Mouse (Mus musculus) MEL (cell line): Measurements from ENCODE around the gene Ch25h.

ENCODE experiments used
- CTCF ChIP-seq, 3 experiments: IDR thresholded peaks in 2 of 3; conservative IDR thresholded peaks in 1 of 3; 2 replicates each; pipeline ENCODE4 v1.5.1; 2011 to 2012; ENCODE audit warnings: low read length in 3 of 3, low read depth in 2 of 3, mild to moderate bottlenecking in 2 of 3, improper control_type of control experiment in 1 of 3, inconsistent platforms in 1 of 3, mixed read lengths in 1 of 3, moderate library complexity in 1 of 3; ENCODE audit not compliant: control insufficient read depth in 1 of 3, insufficient read depth in 1 of 3, poor library complexity in 1 of 3, severe bottlenecking in 1 of 3
- ETS1 ChIP-seq: IDR thresholded peaks from 2 replicates; pipeline ENCODE4 v1.6.1; 2012; ENCODE audit warnings: low read depth, mild to moderate bottlenecking, inconsistent platforms, low read length, improper control_type of control experiment, moderate library complexity
- GATA1 ChIP-seq: IDR thresholded peaks from 2 replicates; pipeline ENCODE4 v1.6.1; 2011; ENCODE audit warnings: low read depth, low read length, improper control_type of control experiment
- MAFK ChIP-seq: IDR thresholded peaks from 2 replicates; pipeline ENCODE4 v1.6.1; 2011; ENCODE audit warnings: low read depth, mild to moderate bottlenecking, low read length, improper control_type of control experiment, borderline replicate concordance
- MEF2A ChIP-seq: IDR thresholded peaks from 2 replicates; pipeline ENCODE4 v1.6.1; 2014; ENCODE audit warnings: low read depth, mild to moderate bottlenecking, inconsistent platforms, low read length, improper control_type of control experiment; ENCODE audit not compliant: poor library complexity, insufficient replicate concordance, severe bottlenecking; ENCODE audit errors: extremely low read depth
- NRF1 ChIP-seq: IDR thresholded peaks from 2 replicates; pipeline ENCODE4 v1.6.1; 2014; ENCODE audit warnings: low read depth, mild to moderate bottlenecking, inconsistent platforms, low read length, improper control_type of control experiment, moderate library complexity; ENCODE audit not compliant: poor library complexity, insufficient read depth, severe bottlenecking
- POLR2A ChIP-seq, 2 experiments: IDR thresholded peaks; 2 replicates each; pipeline ENCODE4 v1.6.1; 2011 to 2012; ENCODE audit warnings: low read length in 2 of 2, mild to moderate bottlenecking in 2 of 2, control low read depth in 1 of 2, improper control_type of control experiment in 1 of 2, low read depth in 1 of 2, moderate library complexity in 1 of 2; ENCODE audit not compliant: control insufficient read depth in 1 of 2, insufficient read depth in 1 of 2, poor library complexity in 1 of 2
- RAD21 ChIP-seq: IDR thresholded peaks from 2 replicates; pipeline ENCODE4 v1.6.1; 2011; ENCODE audit warnings: mild to moderate bottlenecking, low read depth, low read length, improper control_type of control experiment
- RCOR1 ChIP-seq: IDR thresholded peaks from 2 replicates; pipeline ENCODE4 v1.6.1; 2012; ENCODE audit warnings: low read depth, mild to moderate bottlenecking, inconsistent platforms, low read length, improper control_type of control experiment
- TAL1 ChIP-seq: IDR thresholded peaks from 2 replicates; pipeline ENCODE4 v1.6.1; 2012; ENCODE audit warnings: mild to moderate bottlenecking, inconsistent platforms, low read length, moderate library complexity, mixed read lengths
- UBTF ChIP-seq: IDR thresholded peaks from 2 replicates; pipeline ENCODE4 v1.6.1; 2012; ENCODE audit warnings: low read depth, mild to moderate bottlenecking, inconsistent platforms, low read length, improper control_type of control experiment, moderate library complexity, borderline replicate concordance; ENCODE audit not compliant: insufficient read depth
- ZMIZ1 ChIP-seq: IDR thresholded peaks from 2 replicates; pipeline ENCODE4 v1.6.1; 2012; ENCODE audit warnings: low read depth, mild to moderate bottlenecking, inconsistent platforms, low read length, improper control_type of control experiment, moderate library complexity

GRCm38 (mm10) chr19:34471703-34472102 is 3.3 kb downstream of the Ch25h start:
- no peak for TF ChIP-seq POLR2A (IDR thresholded peaks at IDR 0.05; ENCODE audit: control insufficient read depth in 1 of 2, insufficient read depth in 1 of 2, low read depth in 1 of 2, low read length in 2 of 2, poor library complexity in 1 of 2)
- TF ChIP-seq GATA1 = no peak
- TF ChIP-seq MEF2A = no peak
- no peak for TF ChIP-seq ZMIZ1
- no peak; a peak in 1 of 6 replicates for TF ChIP-seq CTCF (IDR thresholded peaks at IDR 0.05 in 2 of 3, conservative IDR thresholded peaks at IDR 0.05 in 1 of 3; ENCODE audit: control insufficient read depth in 1 of 3, insufficient read depth in 1 of 3, low read depth in 2 of 3, low read length in 3 of 3, poor library complexity in 1 of 3, severe bottlenecking in 1 of 3)
- TF ChIP-seq MAFK = peak; percentile 51; the same call in 1 of the 2 replicates
- TF ChIP-seq NRF1 = no peak
- no peak for TF ChIP-seq RAD21
- no peak for TF ChIP-seq RCOR1
- no peak for TF ChIP-seq ETS1
- TF ChIP-seq UBTF = no peak
- TF ChIP-seq TAL1 = no peak
